In the genomic region with DNA sequence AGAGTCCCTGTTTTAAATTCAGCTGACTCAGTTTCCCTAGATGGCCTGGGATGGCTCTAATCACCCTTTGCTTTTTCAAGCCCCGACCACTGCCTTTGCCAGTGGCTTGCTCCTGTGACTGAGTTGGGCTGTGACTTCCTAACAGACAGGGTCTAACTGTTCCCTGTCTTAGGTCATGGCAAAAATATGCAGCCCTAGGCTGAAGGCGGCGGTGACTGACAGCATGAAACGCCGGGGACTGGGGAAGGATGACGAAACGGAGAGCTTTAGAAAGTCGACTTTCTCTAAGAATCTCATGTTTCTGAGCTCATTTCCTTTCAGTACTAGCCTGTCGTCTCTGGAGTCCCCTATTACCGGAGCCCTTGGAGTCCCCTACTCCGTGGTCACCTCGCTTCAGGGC, we compare ENCODE assay signal across 9 mouse cellular contexts. TPM values are rescaled to one million over a fixed set of nuclear protein-coding genes. Genes with fewer than 3 reads are reported as not detected.
A peak's percentile ranks its signal among the peaks of the same experiment; 100 is the strongest.
DNase-seq lines count a peak whose midpoint lies in the region; ATAC-seq and TF ChIP-seq lines count a peak whose summit lies in the region.
"Had no signal": no experiment of that assay in that cellular context is flagged by ENCODE, and none has a peak within 500 bp of the region (broad histone marks: within the 10 kb centered on the region; RNA-seq: fewer than 3 reads in every experiment).

No protein-coding gene starts in this region.

- no peaks in the 10 kb centered on the region for H3K9me3 ChIP-seq in hindbrain, postnatal 0 days (ENCODE audit: low read length)
- no peaks in the 10 kb centered on the region for H3K9me3 ChIP-seq in hindbrain, embryonic 16.5 days (ENCODE audit: control insufficient read depth, low read length)
- H3K9me3 ChIP-seq in heart, embryonic 11.5 days (replicated peaks; ENCODE audit: control insufficient read depth, low read length): no peaks in the 10 kb centered on the region
- no peaks in the 10 kb centered on the region for H3K9me3 ChIP-seq in limb, embryonic 15.5 days

- no peak overlapping the region for H3K4me3 ChIP-seq in hindbrain, postnatal 0 days (ENCODE audit: low read length)
- no peak overlapping the region for H3K4me3 ChIP-seq in hindbrain, embryonic 16.5 days (ENCODE audit: low read length)
- no peak overlapping the region for H3K4me3 ChIP-seq in heart, embryonic 11.5 days (ENCODE audit: low read depth, low read length)
- no peak overlapping the region for H3K4me3 ChIP-seq in limb, embryonic 15.5 days

- H3K27ac ChIP-seq in hindbrain, postnatal 0 days: no peak overlapping the region
- no peak overlapping the region for H3K27ac ChIP-seq in hindbrain, embryonic 16.5 days (ENCODE audit: low read depth, low read length)
- peak overlapping the region; percentile 83 for H3K27ac ChIP-seq in heart, embryonic 11.5 days (ENCODE audit: low read depth, low read length)
- H3K27ac ChIP-seq in limb, embryonic 15.5 days: peak overlapping the region; percentile 86

- no peak for TF ChIP-seq POLR2A in brain, embryonic 14.5 days (IDR thresholded peaks at IDR 0.05; ENCODE audit: borderline replicate concordance, extremely low read depth, insufficient read depth, insufficient read length, poor library complexity, severe bottlenecking)

- no peak overlapping the region for H3K9ac ChIP-seq in hindbrain, postnatal 0 days (replicated peaks; ENCODE audit: low read length)
- H3K9ac ChIP-seq in hindbrain, embryonic 16.5 days (ENCODE audit: low read depth, low read length): no peak overlapping the region
- peak overlapping the region; percentile 6; the same call in 1 of the 2 replicates for H3K9ac ChIP-seq in heart, embryonic 11.5 days (ENCODE audit: low read depth, low read length)
- no peak overlapping the region for H3K9ac ChIP-seq in limb, embryonic 15.5 days

- no peak for DNase-seq in hindbrain, postnatal 0 days (ENCODE audit: low spot score)
- DNase-seq in brain, embryonic 14.5 days (ENCODE audit: low read depth): peak; percentile 69
- DNase-seq in layer of hippocampus, adult 9-10 months (ENCODE audit: low spot score): no peak
- no peak for DNase-seq in spleen, adult 18-20 months
- DNase-seq: cerebellum, adult 2 months had no signal

- whole genome bisulfite sequencing in hindbrain, postnatal 0 days: 68% methylated on average over 12 of the region's 12 CpGs
- WGBS in hindbrain, embryonic 16.5 days: 77% methylated on average over 12 of the region's 12 CpGs
- 29% methylated on average over 12 of the region's 12 CpGs for WGBS in heart, embryonic 11.5 days (ENCODE audit: insufficient replicate concordance)
- WGBS in limb, embryonic 15.5 days: 33% methylated on average over 12 of the region's 12 CpGs

- no peak overlapping the region for H3K4me2 ChIP-seq in hindbrain, postnatal 0 days (ENCODE audit: low read depth, low read length)
- H3K4me2 ChIP-seq in hindbrain, embryonic 16.5 days (ENCODE audit: low read length): no peak overlapping the region
- H3K4me2 ChIP-seq in heart, embryonic 11.5 days: peak overlapping the region; percentile 3
- H3K4me2 ChIP-seq in limb, embryonic 15.5 days: no peak overlapping the region

- peak; percentile 44; the same call in 1 of the 2 replicates for ATAC-seq in hindbrain, postnatal 0 days
- ATAC-seq in hindbrain, embryonic 16.5 days: no peak
- peak; percentile 72 for ATAC-seq in heart, embryonic 11.5 days (replicated peaks; ENCODE audit: insufficient number of reproducible peaks, low FRiP score, low TSS enrichment)
- ATAC-seq in limb, embryonic 15.5 days (ENCODE audit: insufficient number of reproducible peaks, low FRiP score, low TSS enrichment, low read depth): 0 out of 2 replicates have a peak, but pooled peaks have one; percentile 57
- no peak for ATAC-seq in cerebellum, adult (ENCODE audit: insufficient number of reproducible peaks, low FRiP score, low TSS enrichment)

- H3K4me1 ChIP-seq in hindbrain, postnatal 0 days (ENCODE audit: insufficient read depth, low read length): peaks cover 10% of the 10 kb centered on the region; the same call in 1 of the 2 replicates
- H3K4me1 ChIP-seq in hindbrain, embryonic 16.5 days (ENCODE audit: control insufficient read depth, insufficient read depth, low read depth, low read length): peaks cover 15% of the 10 kb centered on the region
- H3K4me1 ChIP-seq in heart, embryonic 11.5 days (ENCODE audit: control insufficient read depth, insufficient read depth, low read length): peaks cover 37% of the 10 kb centered on the region
- H3K4me1 ChIP-seq in limb, embryonic 15.5 days: peaks cover 52% of the 10 kb centered on the region

- TF ChIP-seq CTCF in hindbrain, postnatal 0 days (IDR thresholded peaks at IDR 0.05; ENCODE audit: low read depth): no peak
- TF ChIP-seq CTCF in brain, embryonic 14.5 days (IDR thresholded peaks at IDR 0.05; ENCODE audit: borderline replicate concordance, extremely low read depth, insufficient read depth, insufficient read length): no peak

- H3K36me3 ChIP-seq in hindbrain, postnatal 0 days (ENCODE audit: insufficient read depth, low read length): no peaks in the 10 kb centered on the region
- H3K36me3 ChIP-seq in hindbrain, embryonic 16.5 days (ENCODE audit: control insufficient read depth, insufficient read depth, low read length): no peaks in the 10 kb centered on the region
- H3K36me3 ChIP-seq in heart, embryonic 11.5 days (ENCODE audit: control insufficient read depth, insufficient read depth, low read length): no peaks in the 10 kb centered on the region
- no peaks in the 10 kb centered on the region for H3K36me3 ChIP-seq in limb, embryonic 15.5 days

- H3K27me3 ChIP-seq in hindbrain, postnatal 0 days (ENCODE audit: insufficient read depth, low read length): no peaks in the 10 kb centered on the region
- no peaks in the 10 kb centered on the region for H3K27me3 ChIP-seq in hindbrain, embryonic 16.5 days (replicated peaks; ENCODE audit: control insufficient read depth, insufficient read depth, low read length)
- no peaks in the 10 kb centered on the region for H3K27me3 ChIP-seq in heart, embryonic 11.5 days (ENCODE audit: control insufficient read depth, insufficient read depth, low read length)
- H3K27me3 ChIP-seq in limb, embryonic 15.5 days: no peaks in the 10 kb centered on the region

RNA-seq across cellular contexts. Expression of gene Rasl11b, which starts 22.9 kb away (rescaled TPM):
- total RNA-seq in hindbrain, postnatal 0 days (2014; rRNA removed): 5.9 and 7.2 TPM in 2 replicates
- 16.7 and 17.1 TPM in 2 replicates for polyA plus RNA-seq in hindbrain, postnatal 0 days (2015; fragmentation: Nextera tagmentation; extraction: Ambion mirVana)
- polyA plus RNA-seq in hindbrain, embryonic 16.5 days (2015; fragmentation: Nextera tagmentation; extraction: Ambion mirVana): 19.9 and 20.7 TPM in 2 replicates
- 16.0 and 22.4 TPM in 2 replicates for polyA plus RNA-seq in brain, embryonic 14.5 days (2012; rRNA removed)
- 75.9 and 87.0 TPM in 2 replicates for polyA plus RNA-seq in heart, embryonic 11.5 days (2014; fragmentation: Nextera tagmentation; extraction: Ambion mirVana)
- 126 and 133 TPM in 2 replicates for polyA plus RNA-seq in limb, embryonic 15.5 days (2015; fragmentation: Nextera tagmentation; extraction: Ambion mirVana)

Comparison
In these comparisons a context has a peak if more than half of its experiments do, and no peak if none do; other contexts are left out.
1. ATAC-seq: peak in hindbrain, postnatal 0 days (single experiment), heart, embryonic 11.5 days (single experiment) and limb, embryonic 15.5 days (single experiment); none in hindbrain, embryonic 16.5 days (single experiment) and cerebellum, adult (single experiment).
2. H3K27ac ChIP-seq: peak in heart, embryonic 11.5 days (single experiment) and limb, embryonic 15.5 days (single experiment); none in hindbrain, postnatal 0 days (single experiment) and hindbrain, embryonic 16.5 days (single experiment).